Mouse (Mus musculus) spleen, postnatal 10 days (tissue): ENCODE measurements around the gene E2f8.
A peak's percentile ranks its signal among the peaks of the same experiment; 100 is the strongest.

Experiments
- DNase-seq, 2 experiments: peaks; one replicate each; pipeline ENCODE4 v3.0.0; 2021 to 2022; ENCODE audit warnings: low spot score in 2 of 2

E2f8 gene

GRCm38 (mm10) chr7:48891029-48891428 is 9.6 kb upstream of the E2f8 start:
- no peak for DNase-seq

- no peak for DNase-seq
Measured at GRCm38 (mm10) chr7:48888751-48889150, 7.4 kb upstream of the E2f8 start.

GRCm38 (mm10) chr7:48887973-48888372 is 6.6 kb upstream of the E2f8 start:
- no peak for DNase-seq

GRCm38 (mm10) chr7:48884266-48884611 is 2.8 kb upstream of the E2f8 start:
- no peak for DNase-seq

- no peak for DNase-seq
Measured at GRCm38 (mm10) chr7:48883525-48884265, 2.3 kb upstream of the E2f8 start.

- peak; percentile 62 to 63 for DNase-seq
Measured at GRCm38 (mm10) chr7:48881971-48882609, 694 bp upstream of the E2f8 start.

- DNase-seq = peak; percentile 96 to 99
Measured at GRCm38 (mm10) chr7:48880591-48881481, 560 bp downstream of the E2f8 start.

GRCm38 (mm10) chr7:48879574-48879973 is 1.8 kb downstream of the E2f8 start:
- DNase-seq = no peak

GRCm38 (mm10) chr7:48877786-48878390 is 3.5 kb downstream of the E2f8 start:
- no peak for DNase-seq

- DNase-seq = peak in 1 of 2 experiments; percentile 48
Measured at GRCm38 (mm10) chr7:48876526-48876925, 4.9 kb downstream of the E2f8 start.

GRCm38 (mm10) chr7:48875096-48875495 is 6.3 kb downstream of the E2f8 start:
- no peak for DNase-seq

- no peak for DNase-seq
Measured at GRCm38 (mm10) chr7:48871292-48871691, 10.1 kb downstream of the E2f8 start.

- DNase-seq = no peak
Measured at GRCm38 (mm10) chr7:48870579-48871180, 10.7 kb downstream of the E2f8 start.

- no peak for DNase-seq
Measured at GRCm38 (mm10) chr7:48870144-48870543, 11.3 kb downstream of the E2f8 start.

- DNase-seq = peak in 1 of 2 experiments; percentile 36
Measured at GRCm38 (mm10) chr7:48867576-48867975, 13.8 kb downstream of the E2f8 start.

- no peak for DNase-seq
Measured at GRCm38 (mm10) chr7:48864671-48865458, 16.5 kb downstream of the E2f8 start.

- DNase-seq = no peak
Measured at GRCm38 (mm10) chr7:48864199-48864598, 17.2 kb downstream of the E2f8 start.

GRCm38 (mm10) chr7:48861796-48862195 is 19.6 kb downstream of the E2f8 start:
- no peak for DNase-seq

GRCm38 (mm10) chr7:48860948-48861347 is 20.4 kb downstream of the E2f8 start:
- no peak for DNase-seq

- DNase-seq = no peak
Measured at GRCm38 (mm10) chr7:48859362-48859761, 22.0 kb downstream of the E2f8 start.

- DNase-seq = no peak
Measured at GRCm38 (mm10) chr7:48858257-48858656, 23.1 kb downstream of the E2f8 start.
